Mouse (Mus musculus) MEL (cell line): ENCODE results near the gene Hist2h2ac. TPM values are rescaled to one million over a fixed set of nuclear protein-coding genes. Genes with fewer than 3 reads are reported as not detected.

Source experiments
- DNase-seq: peaks from one replicate; pipeline ENCODE4 v3.0.0; 2011; ENCODE audit warnings: low read depth, low spot score
- H3K27ac ChIP-seq: 2 replicates; pipeline ENCODE4 v1.5.1; 2012; ENCODE audit warnings: low read depth, mild to moderate bottlenecking, control low read depth, low read length, moderate library complexity; ENCODE audit not compliant: control insufficient read depth
- H3K27me3 ChIP-seq, 2 experiments: fragments of 150-350 bp in 1 of 2; sonication (generic) in 1 of 2; 2 replicates each; pipeline ENCODE4 v1.6.1; 2012; ENCODE audit warnings: low read length in 2 of 2, mild to moderate bottlenecking in 2 of 2, improper control_type of control experiment in 1 of 2, moderate library complexity in 1 of 2; ENCODE audit not compliant: insufficient read depth in 2 of 2, control insufficient read depth in 1 of 2
- H3K36me3 ChIP-seq, 2 experiments: 2 replicates each; pipeline ENCODE4 v1.6.1; 2012 to 2014; ENCODE audit warnings: low read length in 2 of 2, improper control_type of control experiment in 1 of 2, inconsistent platforms in 1 of 2, mild to moderate bottlenecking in 1 of 2; ENCODE audit not compliant: insufficient read depth in 2 of 2, control insufficient read depth in 1 of 2
- H3K4me1 ChIP-seq, 2 experiments: fragments of 150-350 bp in 1 of 2; sonication (generic) in 1 of 2; 2 replicates each; pipeline ENCODE4 v1.6.1; 2012; ENCODE audit warnings: low read length in 2 of 2, improper control_type of control experiment in 1 of 2, mild to moderate bottlenecking in 1 of 2; ENCODE audit not compliant: insufficient read depth in 2 of 2, control insufficient read depth in 1 of 2
- H3K4me3 ChIP-seq, 2 experiments: fragments of 150-350 bp in 1 of 2; sonication (generic) in 1 of 2; 2 replicates each; pipeline ENCODE4 v1.5.1; 2012; ENCODE audit warnings: low read depth in 2 of 2, low read length in 2 of 2, mild to moderate bottlenecking in 2 of 2, moderate library complexity in 2 of 2, control low read depth in 1 of 2, improper control_type of control experiment in 1 of 2; ENCODE audit not compliant: control insufficient read depth in 1 of 2, insufficient read depth in 1 of 2
- H3K79me2 ChIP-seq: 2 replicates; pipeline ENCODE4 v1.6.1; 2012; ENCODE audit warnings: mild to moderate bottlenecking, low read length, moderate library complexity; ENCODE audit not compliant: control insufficient read depth, poor library complexity, insufficient read depth
- H3K9ac ChIP-seq: 2 replicates; pipeline ENCODE4 v1.6.1; 2012; ENCODE audit warnings: low read depth, mild to moderate bottlenecking, control low read depth, low read length, moderate library complexity; ENCODE audit not compliant: control insufficient read depth, poor library complexity, severe bottlenecking
- H3K9me3 ChIP-seq: fragments of 150-350 bp; sonication (generic); replicated peaks from 2 replicates; pipeline ENCODE4 v1.6.1; 2012; ENCODE audit warnings: mild to moderate bottlenecking, low read length, improper control_type of control experiment, moderate library complexity; ENCODE audit not compliant: insufficient read depth
- BHLHE40 ChIP-seq: IDR thresholded peaks from 2 replicates; pipeline ENCODE4 v1.6.1; 2012; ENCODE audit warnings: low read depth, mild to moderate bottlenecking, inconsistent platforms, low read length, improper control_type of control experiment, borderline replicate concordance
- CHD1 ChIP-seq: IDR thresholded peaks from 2 replicates; pipeline ENCODE4 v1.6.1; 2012; ENCODE audit warnings: low read depth, mild to moderate bottlenecking, inconsistent platforms, low read length, improper control_type of control experiment
- CHD2 ChIP-seq: IDR thresholded peaks from 2 replicates; pipeline ENCODE4 v1.6.1; 2011; ENCODE audit warnings: low read length, improper control_type of control experiment
- CTCF ChIP-seq, 3 experiments: IDR thresholded peaks in 2 of 3; conservative IDR thresholded peaks in 1 of 3; 2 replicates each; pipeline ENCODE4 v1.5.1; 2011 to 2012; ENCODE audit warnings: low read length in 3 of 3, low read depth in 2 of 3, mild to moderate bottlenecking in 2 of 3, improper control_type of control experiment in 1 of 3, inconsistent platforms in 1 of 3, mixed read lengths in 1 of 3, moderate library complexity in 1 of 3; ENCODE audit not compliant: control insufficient read depth in 1 of 3, insufficient read depth in 1 of 3, poor library complexity in 1 of 3, severe bottlenecking in 1 of 3
- E2F4 ChIP-seq: IDR thresholded peaks from 2 replicates; pipeline ENCODE4 v1.6.1; 2011; ENCODE audit warnings: low read depth, low read length, improper control_type of control experiment, borderline replicate concordance
- ELF1 ChIP-seq: IDR thresholded peaks from 2 replicates; pipeline ENCODE4 v1.6.1; 2014; ENCODE audit warnings: low read depth, mild to moderate bottlenecking, inconsistent platforms, low read length, improper control_type of control experiment, moderate library complexity
- EP300 ChIP-seq, 2 experiments: IDR thresholded peaks; 2 replicates each; pipeline ENCODE4 v1.6.1; 2011; ENCODE audit warnings: improper control_type of control experiment in 2 of 2, low read length in 2 of 2, low read depth in 1 of 2, mild to moderate bottlenecking in 1 of 2
- ETS1 ChIP-seq: IDR thresholded peaks from 2 replicates; pipeline ENCODE4 v1.6.1; 2012; ENCODE audit warnings: low read depth, mild to moderate bottlenecking, inconsistent platforms, low read length, improper control_type of control experiment, moderate library complexity
- GABPA ChIP-seq: IDR thresholded peaks from 2 replicates; pipeline ENCODE4 v1.6.1; 2012; ENCODE audit warnings: low read depth, mild to moderate bottlenecking, inconsistent platforms, low read length, improper control_type of control experiment, moderate library complexity
- GATA1 ChIP-seq: IDR thresholded peaks from 2 replicates; pipeline ENCODE4 v1.6.1; 2011; ENCODE audit warnings: low read depth, low read length, improper control_type of control experiment
- HCFC1 ChIP-seq: IDR thresholded peaks from 2 replicates; pipeline ENCODE4 v1.6.1; 2012; ENCODE audit warnings: low read depth, mild to moderate bottlenecking, inconsistent platforms, low read length, improper control_type of control experiment, moderate library complexity
- JUND ChIP-seq: IDR thresholded peaks from 2 replicates; pipeline ENCODE4 v1.6.1; 2011; ENCODE audit warnings: low read depth, mild to moderate bottlenecking, improper control_type of control experiment, low read length
- KAT2A ChIP-seq: conservative IDR thresholded peaks from 2 replicates; pipeline ENCODE4 v1.6.1; 2012; ENCODE audit warnings: low read depth, low read length, improper control_type of control experiment, inconsistent platforms
- MAFK ChIP-seq: IDR thresholded peaks from 2 replicates; pipeline ENCODE4 v1.6.1; 2011; ENCODE audit warnings: low read depth, mild to moderate bottlenecking, low read length, improper control_type of control experiment, borderline replicate concordance
- MAX ChIP-seq: IDR thresholded peaks from 2 replicates; pipeline ENCODE4 v1.6.1; 2011; ENCODE audit warnings: low read length, improper control_type of control experiment
- MAZ ChIP-seq: IDR thresholded peaks from 2 replicates; pipeline ENCODE4 v1.6.1; 2012; ENCODE audit warnings: low read depth, mild to moderate bottlenecking, inconsistent platforms, low read length, improper control_type of control experiment
- MEF2A ChIP-seq: IDR thresholded peaks from 2 replicates; pipeline ENCODE4 v1.6.1; 2014; ENCODE audit warnings: low read depth, mild to moderate bottlenecking, inconsistent platforms, low read length, improper control_type of control experiment; ENCODE audit not compliant: poor library complexity, insufficient replicate concordance, severe bottlenecking; ENCODE audit errors: extremely low read depth
- MXI1 ChIP-seq: IDR thresholded peaks from 2 replicates; pipeline ENCODE4 v1.6.1; 2011; ENCODE audit warnings: mild to moderate bottlenecking, low read depth, low read length, improper control_type of control experiment
- MYB ChIP-seq: IDR thresholded peaks from 2 replicates; pipeline ENCODE4 v1.6.1; 2011; ENCODE audit warnings: mild to moderate bottlenecking, low read depth, low read length, improper control_type of control experiment
- MYC ChIP-seq: IDR thresholded peaks from 2 replicates; pipeline ENCODE4 v1.6.1; 2011; ENCODE audit warnings: low read depth, mild to moderate bottlenecking, low read length, improper control_type of control experiment, moderate library complexity
- NELFE ChIP-seq: IDR thresholded peaks from 2 replicates; pipeline ENCODE4 v1.6.1; 2011; ENCODE audit warnings: low read depth, low read length, improper control_type of control experiment
- NRF1 ChIP-seq: IDR thresholded peaks from 2 replicates; pipeline ENCODE4 v1.6.1; 2014; ENCODE audit warnings: low read depth, mild to moderate bottlenecking, inconsistent platforms, low read length, improper control_type of control experiment, moderate library complexity; ENCODE audit not compliant: poor library complexity, insufficient read depth, severe bottlenecking
- POLR2A ChIP-seq, 2 experiments: IDR thresholded peaks; 2 replicates each; pipeline ENCODE4 v1.6.1; 2011 to 2012; ENCODE audit warnings: low read length in 2 of 2, mild to moderate bottlenecking in 2 of 2, control low read depth in 1 of 2, improper control_type of control experiment in 1 of 2, low read depth in 1 of 2, moderate library complexity in 1 of 2; ENCODE audit not compliant: control insufficient read depth in 1 of 2, insufficient read depth in 1 of 2, poor library complexity in 1 of 2
- POLR2AphosphoS5 ChIP-seq: IDR thresholded peaks from 2 replicates; pipeline ENCODE4 v1.6.1; 2012; ENCODE audit warnings: low read depth, borderline replicate concordance, mild to moderate bottlenecking, inconsistent platforms, low read length, moderate library complexity, mixed read lengths
- RAD21 ChIP-seq: IDR thresholded peaks from 2 replicates; pipeline ENCODE4 v1.6.1; 2011; ENCODE audit warnings: mild to moderate bottlenecking, low read depth, low read length, improper control_type of control experiment
- RCOR1 ChIP-seq: IDR thresholded peaks from 2 replicates; pipeline ENCODE4 v1.6.1; 2012; ENCODE audit warnings: low read depth, mild to moderate bottlenecking, inconsistent platforms, low read length, improper control_type of control experiment
- SIN3A ChIP-seq: IDR thresholded peaks from 2 replicates; pipeline ENCODE4 v1.6.1; 2012; ENCODE audit warnings: low read length, improper control_type of control experiment, inconsistent platforms
- SMC3 ChIP-seq: IDR thresholded peaks from 2 replicates; pipeline ENCODE4 v1.6.1; 2011; ENCODE audit warnings: low read depth, low read length, improper control_type of control experiment
- TAL1 ChIP-seq: IDR thresholded peaks from 2 replicates; pipeline ENCODE4 v1.6.1; 2012; ENCODE audit warnings: mild to moderate bottlenecking, inconsistent platforms, low read length, moderate library complexity, mixed read lengths
- TBP ChIP-seq: IDR thresholded peaks from 2 replicates; pipeline ENCODE4 v1.8.0; 2011; ENCODE audit warnings: low read depth, low read length, improper control_type of control experiment
- TCF12 ChIP-seq: IDR thresholded peaks from 2 replicates; pipeline ENCODE4 v1.6.1; 2014; ENCODE audit warnings: low read depth, mild to moderate bottlenecking, inconsistent platforms, low read length, improper control_type of control experiment, moderate library complexity
- USF1 ChIP-seq: IDR thresholded peaks from 2 replicates; pipeline ENCODE4 v1.6.1; 2014; ENCODE audit warnings: low read depth, mild to moderate bottlenecking, inconsistent platforms, low read length, improper control_type of control experiment, moderate library complexity
- ZC3H11A ChIP-seq: IDR thresholded peaks from 2 replicates; pipeline ENCODE4 v1.6.1; 2012; ENCODE audit warnings: low read depth, mild to moderate bottlenecking, inconsistent platforms, low read length, improper control_type of control experiment
- ZKSCAN1 ChIP-seq: IDR thresholded peaks from 2 replicates; pipeline ENCODE4 v1.6.1; 2012; ENCODE audit warnings: low read depth, mild to moderate bottlenecking, inconsistent platforms, low read length, improper control_type of control experiment, moderate library complexity
- ZMIZ1 ChIP-seq: IDR thresholded peaks from 2 replicates; pipeline ENCODE4 v1.6.1; 2012; ENCODE audit warnings: low read depth, mild to moderate bottlenecking, inconsistent platforms, low read length, improper control_type of control experiment, moderate library complexity
- ZNF384 ChIP-seq: IDR thresholded peaks from 2 replicates; pipeline ENCODE4 v1.6.1; 2012; ENCODE audit warnings: low read depth, mild to moderate bottlenecking, inconsistent platforms, low read length, improper control_type of control experiment
- polyA plus RNA-seq, 2 experiments: library from polyadenylated mRNA; stranded (reverse) in 1 of 2; unstranded in 1 of 2; fragments of >175 nt in 1 of 2; fragments of >200 nt in 1 of 2; gene quantifications; 2 replicates each; pipeline versions ENCODE4 v1.2.1 to v1.2.4; 2012; ENCODE audit warnings: low replicate concordance in 2 of 2, low read depth in 1 of 2; ENCODE audit not compliant: insufficient read length in 2 of 2, insufficient read depth in 1 of 2, missing spikeins in 1 of 2
- total RNA-seq: library from RNA; depleted of rRNA; stranded (reverse); fragments of 300-350 nt; gene quantifications from 2 replicates; pipeline ENCODE4 v1.2.3, GENCODE M21; 2012

Gene Hist2h2ac
- total and polyA plus RNA-seq, 3 experiments = 4.8 to 2,824 TPM; not detected in 1

DNA sequence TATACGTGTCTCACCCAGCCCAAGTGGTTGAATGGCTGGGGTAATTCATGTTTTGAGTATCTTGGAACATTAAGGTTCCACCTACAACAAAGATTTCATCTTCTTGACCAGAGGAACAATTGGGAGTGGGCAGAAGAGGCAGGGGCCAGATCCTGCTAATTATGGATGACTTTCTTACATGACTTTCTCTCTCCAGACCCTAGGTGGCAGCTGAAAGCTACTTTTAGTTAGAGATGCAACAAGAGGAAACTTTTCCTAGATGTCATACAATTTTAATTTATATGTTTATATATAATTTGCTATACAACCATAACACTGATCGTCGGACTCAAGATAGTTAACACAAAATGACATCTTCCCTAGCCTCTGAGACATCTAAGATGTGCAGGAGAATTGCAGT lies 12.9 kb downstream of the Hist2h2ac start (continued):
- TF ChIP-seq USF1 (no peak), MXI1 (no peak), ZC3H11A (peak; percentile 49)
- TF ChIP-seq, all 39 proteins: peak for 4

GRCm38 (mm10) chr3:96199731-96200130 lies 20.9 kb downstream of the Hist2h2ac start:
- H3K36me3 ChIP-seq = peaks cover 0 to 16% of the 10 kb centered on the region in 2 experiments; a peak in 2 of 4 replicates
- H3K27me3 ChIP-seq = no peaks in the 10 kb centered on the region
- peak; percentile 82 for DNase-seq
- H3K9ac ChIP-seq = peak overlapping the region; percentile 61
- H3K4me1 ChIP-seq = peaks cover 12 to 22% of the 10 kb centered on the region in 2 experiments
- H3K4me3 ChIP-seq = peak overlapping the region in 1 of 2 experiments; percentile 29; a peak in 1 of 4 replicates
- H3K27ac ChIP-seq = no peak overlapping the region
- peaks cover 9% of the 10 kb centered on the region; the same call in 1 of the 2 replicates for H3K79me2 ChIP-seq
- no peaks in the 10 kb centered on the region for H3K9me3 ChIP-seq
- no peak for TF ChIP-seq NRF1
- TF ChIP-seq CHD2 = no peak
- no peak for TF ChIP-seq ZKSCAN1
- no peak for TF ChIP-seq USF1
- TF ChIP-seq E2F4 = no peak
- no peak for TF ChIP-seq JUND
- TF ChIP-seq EP300 (IDR thresholded peaks at IDR 0.05; ENCODE audit: low read depth in 1 of 2, low read length in 2 of 2) = peak in 1 of 2 experiments; percentile 23; a peak in 2 of 4 replicates
- no peak for TF ChIP-seq MEF2A
- TF ChIP-seq SMC3 = no peak
- no peak for TF ChIP-seq MAFK
- no peak for TF ChIP-seq CHD1
- 0 out of 2 replicates have a peak, but pooled peaks have one; percentile 8 for TF ChIP-seq ETS1
- TF ChIP-seq RCOR1 = no peak
- TF ChIP-seq BHLHE40 = no peak
- TF ChIP-seq SIN3A = no peak
- no peak for TF ChIP-seq HCFC1
- TF ChIP-seq ZMIZ1 = no peak
- TF ChIP-seq MAX = no peak
- TF ChIP-seq TCF12 = no peak
- 0 out of 2 replicates have a peak, but pooled peaks have one; percentile 22 for TF ChIP-seq GATA1
- no peak for TF ChIP-seq MYB
- no peak for TF ChIP-seq ZNF384
- no peak for TF ChIP-seq ELF1
- no peak for TF ChIP-seq MXI1
- TF ChIP-seq MAZ = peak; percentile 41; the same call in 1 of the 2 replicates
- no peak for TF ChIP-seq GABPA
- peak; percentile 30; the same call in 1 of the 2 replicates for TF ChIP-seq NELFE
- no peak for TF ChIP-seq ZC3H11A
- TF ChIP-seq TAL1 = no peak
- no peak for TF ChIP-seq POLR2A (IDR thresholded peaks at IDR 0.05; ENCODE audit: control insufficient read depth in 1 of 2, insufficient read depth in 1 of 2, low read depth in 1 of 2, low read length in 2 of 2, poor library complexity in 1 of 2)
- no peak for TF ChIP-seq CTCF (IDR thresholded peaks at IDR 0.05 in 2 of 3, conservative IDR thresholded peaks at IDR 0.05 in 1 of 3; ENCODE audit: control insufficient read depth in 1 of 3, insufficient read depth in 1 of 3, low read depth in 2 of 3, low read length in 3 of 3, poor library complexity in 1 of 3, severe bottlenecking in 1 of 3)
- no peak for TF ChIP-seq POLR2AphosphoS5
- no peak for TF ChIP-seq KAT2A
- no peak for TF ChIP-seq MYC
- TF ChIP-seq RAD21 = no peak
- TF ChIP-seq TBP = no peak
